Mouse (Mus musculus): ENCODE results near the gene Eml6. TPM values are rescaled to one million over a fixed set of nuclear protein-coding genes. Genes with fewer than 3 reads are reported as not detected.
"Not testable (repeated sequence)": the region's sequence is repeated elsewhere in the genome, so short reads cannot be mapped to it uniquely, and the experiment has no call there.

Eml6 gene
- total RNA-seq, 2 experiments from 2014 or later: 21.6 to 25.0 TPM

DNA sequence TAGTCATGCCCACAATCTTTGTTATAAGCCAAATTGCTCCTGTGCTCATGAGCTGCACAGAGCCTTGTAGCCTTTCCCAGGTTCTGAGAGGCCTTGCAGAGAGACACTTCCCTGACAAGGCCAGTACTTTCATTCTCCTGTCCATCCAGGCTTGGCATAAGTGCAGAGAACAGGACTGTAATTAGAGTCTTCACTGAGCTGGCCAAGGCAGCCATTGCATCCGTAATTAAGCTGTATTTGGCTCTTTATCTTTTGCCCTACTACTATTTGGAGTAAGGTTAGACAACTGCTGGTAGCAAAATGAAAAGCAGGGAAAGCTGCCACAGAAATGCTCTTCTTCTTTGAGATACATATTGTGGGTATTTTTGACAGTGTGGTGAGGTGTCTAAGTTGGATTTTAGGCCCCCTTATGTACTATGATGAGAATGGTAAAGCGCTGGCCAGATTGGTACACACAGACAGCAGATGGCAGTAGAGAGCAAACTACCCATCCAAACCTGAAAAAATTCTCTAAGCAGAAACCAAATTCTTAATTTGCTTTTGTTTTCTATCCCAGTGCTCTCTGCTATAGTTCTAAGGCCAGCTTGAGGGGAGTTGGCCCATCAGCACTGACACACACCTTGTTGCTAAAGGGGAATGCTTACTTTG lies 164.0 kb downstream of the Eml6 start:
- intact Hi-C loops (cut with DNase I): no loop called here

DNA sequence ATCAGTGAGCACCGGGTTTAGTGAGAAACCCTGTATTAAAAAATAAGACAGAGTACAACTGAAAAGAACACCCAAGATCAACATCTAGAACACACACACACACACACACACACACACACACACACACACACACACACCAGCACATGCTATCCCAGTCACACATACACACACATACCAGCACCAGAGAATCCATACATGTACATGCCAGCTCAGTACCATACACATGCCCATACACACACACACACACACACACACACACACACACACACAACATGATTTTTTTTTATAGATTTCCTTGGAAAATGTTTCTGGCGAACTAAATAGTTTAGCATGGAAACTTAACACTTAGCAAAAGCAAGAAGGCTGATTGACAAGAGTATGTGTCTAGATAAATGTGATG lies 164.8 kb downstream of the Eml6 start:
- DNase-seq: no peak
- intact Hi-C loops (cut with DNase I): no loop called here

More for the DNA sequence above, 164.0 kb downstream of the Eml6 start:
- DNase-seq: peak; percentile 25

DNA sequence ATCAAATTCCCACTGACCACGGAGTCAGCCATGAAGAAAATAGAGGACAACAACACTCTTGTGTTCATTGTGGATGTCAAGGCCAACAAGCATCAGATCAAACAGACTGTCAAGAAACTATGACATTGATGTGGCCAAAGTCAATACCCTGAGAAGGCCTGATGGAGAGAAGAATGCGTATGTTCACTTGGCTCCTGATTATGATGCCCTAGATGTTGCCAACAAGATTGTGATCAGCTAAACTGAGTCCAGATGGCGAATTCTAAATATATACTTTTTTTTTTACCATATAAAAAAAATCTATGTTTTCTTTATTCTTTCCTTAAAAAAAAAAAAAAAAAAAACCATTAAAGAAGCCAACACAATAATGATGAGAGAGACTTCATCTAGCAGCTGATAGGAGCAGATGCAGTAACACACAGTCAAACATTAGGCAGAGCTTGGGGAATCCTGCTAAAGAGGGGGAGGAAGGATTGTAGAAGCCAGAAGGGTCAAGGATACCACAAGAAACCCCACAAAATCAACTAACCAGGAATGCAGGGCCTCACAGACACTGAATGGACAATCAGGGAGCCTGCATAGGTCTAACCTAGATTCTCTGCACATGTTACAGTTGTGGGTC lies 185.1 kb downstream of the Eml6 start:
- intact Hi-C loops (cut with DNase I): no loop called here
- DNase-seq: no peak

DNA sequence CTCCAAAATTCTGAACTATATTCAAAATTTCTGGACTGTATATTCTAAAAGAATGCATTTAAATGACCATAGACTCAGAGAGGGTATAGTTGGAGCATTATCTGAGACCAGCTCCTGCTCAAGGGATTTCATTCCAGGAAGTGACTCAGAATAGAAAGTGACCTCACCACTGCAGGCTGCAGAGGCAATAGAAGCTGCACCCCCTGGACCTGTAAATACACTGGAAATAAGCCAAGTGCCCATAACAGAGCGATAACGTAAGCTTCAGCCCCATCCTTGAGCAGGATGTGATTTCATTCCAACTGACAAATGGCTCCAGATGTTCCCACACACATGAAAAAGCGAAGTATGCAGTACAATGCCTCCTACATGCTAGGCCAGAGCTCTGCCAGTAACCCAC lies 186.1 kb downstream of the Eml6 start:
- DNase-seq: no peak
- intact Hi-C loops (cut with DNase I): no loop called here

DNA sequence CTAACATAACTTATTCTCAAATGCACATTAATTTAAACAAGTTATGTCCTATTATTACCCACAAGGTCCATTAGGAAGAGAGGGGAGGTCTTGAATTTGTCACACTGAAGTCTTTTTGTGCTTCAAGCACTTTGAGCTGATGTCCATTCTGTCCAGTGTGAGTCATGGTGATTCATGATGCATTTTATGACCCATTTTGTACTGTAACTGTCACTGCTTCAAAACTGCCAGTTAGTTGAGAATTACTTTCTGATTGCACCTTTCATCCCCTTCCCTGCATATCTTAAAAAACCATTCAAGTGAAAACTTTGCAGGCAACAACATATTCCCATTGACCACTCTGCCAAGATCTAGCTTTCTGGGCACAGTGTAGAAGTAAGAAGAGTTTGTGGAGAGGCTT lies 188.8 kb downstream of the Eml6 start:
- intact Hi-C loops (cut with DNase I): no loop called here
- no peak for DNase-seq

DNA sequence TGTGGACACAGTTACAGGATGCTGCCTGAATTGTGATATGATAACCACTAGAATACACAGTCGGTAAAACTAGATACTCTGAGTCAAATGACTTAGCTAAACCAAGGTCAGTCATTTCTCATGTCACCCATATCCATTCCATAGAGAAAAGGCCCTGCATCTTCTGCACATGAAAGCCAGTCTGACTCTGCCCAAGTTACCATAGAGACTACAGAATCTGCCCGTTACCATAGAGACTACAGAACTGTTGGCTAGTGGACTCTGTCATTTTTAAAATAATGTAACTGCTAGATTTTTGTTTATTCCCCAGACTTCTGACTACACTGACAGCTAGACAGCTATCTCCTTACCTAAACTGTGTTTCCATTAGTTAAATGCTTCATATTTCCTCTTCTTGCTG lies 198.1 kb downstream of the Eml6 start:
- no peak for DNase-seq
- intact Hi-C loops (cut with DNase I): no loop called here

DNA sequence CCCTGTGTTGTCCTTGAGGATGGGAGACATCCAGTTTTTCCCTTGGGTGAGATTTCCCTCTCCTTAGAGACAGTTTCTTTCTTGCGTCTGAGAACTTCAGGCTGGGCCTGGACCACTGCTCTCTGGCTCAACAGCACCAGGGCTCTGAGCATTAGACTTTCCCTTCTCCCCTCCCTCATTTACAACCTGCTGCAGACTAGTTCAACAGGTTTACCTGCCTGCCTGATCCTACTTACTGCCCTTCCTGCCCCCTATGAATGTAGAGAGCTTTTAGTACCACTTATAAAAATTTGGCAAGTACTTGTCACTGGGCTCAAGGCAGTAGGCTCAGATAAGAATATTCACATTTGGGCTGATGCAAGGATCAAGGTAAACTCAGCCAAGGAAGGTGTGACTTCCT lies 199.8 kb downstream of the Eml6 start:
- intact Hi-C loops (cut with DNase I): no loop called here
- DNase-seq: no peak

DNA sequence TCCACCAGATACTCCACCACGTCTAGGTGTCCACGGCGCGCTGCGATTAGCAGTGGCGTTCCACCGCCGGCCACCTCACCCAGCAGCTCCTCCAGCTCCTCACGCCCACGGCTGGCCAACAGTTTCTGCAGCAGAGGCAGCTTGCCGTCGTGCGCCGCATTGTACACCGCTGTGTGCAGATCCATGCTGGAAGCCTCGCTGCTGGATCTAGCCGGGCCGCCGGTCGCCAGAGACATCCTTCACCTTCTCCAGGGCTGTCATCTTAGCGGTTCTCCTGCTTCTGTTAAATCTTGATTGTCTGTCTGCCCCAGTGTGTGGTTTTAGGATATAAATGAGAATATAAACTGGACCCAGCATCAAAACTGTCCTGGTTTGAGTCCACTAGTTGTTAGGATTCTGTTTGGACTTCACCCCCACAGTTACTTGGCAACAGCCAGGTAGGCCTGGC lies 200.5 kb downstream of the Eml6 start, which contains the start of gene 4931440F15Rik:
Gene 4931440F15Rik, minus strand, starts transcription at position 398 of the 448 bp plus-strand sequence.
- DNase-seq; intact Hi-C loops (cut with DNase I): not testable (repeated sequence)

DNA sequence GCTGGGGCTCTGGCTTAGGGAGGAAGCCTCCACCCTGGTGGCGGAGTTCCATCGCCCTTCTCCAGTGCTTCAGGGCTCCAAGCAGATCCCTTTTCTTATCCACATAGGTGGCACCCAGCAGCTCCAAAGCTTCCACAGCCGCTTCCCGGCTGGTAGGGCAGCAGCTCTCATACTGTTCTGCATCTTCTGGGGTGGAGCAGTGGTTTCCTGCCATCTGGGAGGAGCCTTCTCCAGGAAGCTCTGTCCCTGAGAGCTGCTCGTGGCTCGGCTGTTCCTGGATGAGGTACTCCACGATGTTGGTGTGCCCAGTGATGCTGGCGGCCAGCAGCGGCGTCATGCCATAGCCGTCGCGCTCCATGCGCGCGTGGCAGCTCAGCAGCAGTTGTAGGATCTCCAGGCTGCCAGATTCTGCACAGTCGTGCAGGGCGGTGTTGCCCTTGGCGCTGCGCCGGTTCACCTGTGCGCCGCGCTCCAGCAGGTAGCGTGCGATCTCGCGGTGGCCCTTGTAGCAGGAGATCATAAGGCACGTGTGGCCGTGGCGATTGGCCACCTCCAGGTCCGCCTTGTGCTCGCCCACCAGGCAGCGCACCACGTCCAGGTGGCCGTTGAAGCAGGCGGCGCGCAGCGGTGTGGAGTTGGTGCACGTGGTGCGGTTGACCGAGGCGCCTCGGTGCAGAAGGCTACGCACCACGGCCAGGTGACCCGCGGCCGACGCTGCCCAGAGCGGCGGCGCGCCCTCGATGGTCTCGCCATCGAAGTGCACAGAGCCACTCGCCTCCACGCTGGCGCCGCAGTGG lies 201.2 kb downstream of the Eml6 start:
- DNase-seq: not testable (repeated sequence)

DNA sequence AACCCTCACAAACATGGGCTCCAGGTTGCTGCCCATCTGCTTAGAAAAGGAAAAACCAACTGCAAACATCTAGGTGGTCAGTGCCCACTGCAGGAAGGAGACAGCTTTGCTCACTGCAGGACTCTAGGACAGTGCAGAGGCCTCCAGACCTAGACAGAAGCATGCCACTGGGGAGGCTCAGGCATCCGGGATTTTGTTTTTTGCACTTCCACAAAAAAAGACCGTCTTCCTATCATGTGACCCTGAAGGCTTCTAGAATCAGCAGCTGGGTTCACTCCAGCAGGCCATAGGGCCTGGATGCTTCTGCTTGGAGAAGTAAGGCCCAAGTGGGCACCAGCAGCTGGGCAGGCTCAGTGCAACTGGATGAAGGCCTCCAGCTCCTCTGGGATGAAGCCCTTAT lies 202.7 kb downstream of the Eml6 start:
- no peak for DNase-seq
- intact Hi-C loops (cut with DNase I): no loop called here

More for the DNA sequence above, 201.2 kb downstream of the Eml6 start:
- intact Hi-C loops (cut with DNase I): not testable (repeated sequence)

DNA sequence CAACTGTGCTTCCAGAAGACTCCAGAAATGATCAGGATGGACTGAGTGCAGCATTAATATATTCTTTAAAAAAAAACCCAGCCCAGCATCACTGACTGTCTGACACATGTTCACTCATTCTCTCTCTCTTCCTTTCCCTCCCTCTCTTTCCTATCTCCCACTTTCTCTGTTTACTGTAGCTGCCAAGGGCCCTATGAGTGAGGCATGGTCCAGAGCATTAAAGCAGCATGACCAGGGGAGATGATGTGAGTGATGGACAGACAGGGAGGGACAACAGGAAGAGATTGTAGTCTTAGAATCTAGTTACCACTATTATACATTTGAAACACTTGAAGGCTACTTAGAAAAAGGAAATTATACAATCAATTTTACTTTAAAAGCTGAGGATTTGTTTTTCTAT lies 210.2 kb downstream of the Eml6 start:
- no peak for DNase-seq
- intact Hi-C loops (cut with DNase I): no loop called here

DNA sequence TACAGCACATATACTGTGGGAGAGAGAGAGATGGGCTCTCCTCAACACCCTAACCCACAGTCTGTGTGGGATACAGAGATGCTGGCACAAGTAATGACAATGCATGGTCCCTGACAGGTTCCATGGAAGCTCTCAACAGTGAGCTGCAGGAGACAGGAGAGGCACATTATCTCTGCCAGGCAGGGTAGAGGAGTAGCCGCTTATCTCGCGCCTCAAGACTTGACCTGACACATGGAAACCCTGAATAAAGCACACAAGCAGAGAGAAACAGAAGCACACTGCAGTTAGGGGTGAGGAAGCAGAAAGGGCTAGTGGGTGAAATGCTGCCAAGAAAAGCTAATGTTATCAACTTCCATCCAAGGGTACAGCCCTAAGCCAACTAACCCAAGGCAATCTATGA lies 210.6 kb downstream of the Eml6 start:
- intact Hi-C loops (cut with DNase I): no loop called here
- no peak for DNase-seq

DNA sequence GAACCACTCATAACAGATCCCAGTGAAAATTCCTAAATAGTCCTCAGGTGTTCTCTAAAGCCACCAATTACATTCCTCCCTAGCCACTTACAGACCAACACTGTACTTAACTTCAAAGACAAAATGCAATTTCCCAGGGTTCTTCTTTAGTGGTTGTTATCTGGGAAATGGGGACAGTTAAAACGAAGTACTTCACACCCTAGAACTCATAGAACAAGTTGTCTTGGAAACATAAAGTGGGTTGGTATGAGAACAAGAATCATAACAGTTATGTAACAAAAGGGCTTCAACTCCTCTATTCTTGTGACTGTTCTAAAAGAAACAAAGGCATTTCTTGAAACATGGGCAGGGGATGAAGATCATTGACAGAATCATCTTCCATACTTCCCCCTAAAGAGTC lies 212.6 kb downstream of the Eml6 start:
- no peak for DNase-seq
- intact Hi-C loops (cut with DNase I): no loop called here

DNA sequence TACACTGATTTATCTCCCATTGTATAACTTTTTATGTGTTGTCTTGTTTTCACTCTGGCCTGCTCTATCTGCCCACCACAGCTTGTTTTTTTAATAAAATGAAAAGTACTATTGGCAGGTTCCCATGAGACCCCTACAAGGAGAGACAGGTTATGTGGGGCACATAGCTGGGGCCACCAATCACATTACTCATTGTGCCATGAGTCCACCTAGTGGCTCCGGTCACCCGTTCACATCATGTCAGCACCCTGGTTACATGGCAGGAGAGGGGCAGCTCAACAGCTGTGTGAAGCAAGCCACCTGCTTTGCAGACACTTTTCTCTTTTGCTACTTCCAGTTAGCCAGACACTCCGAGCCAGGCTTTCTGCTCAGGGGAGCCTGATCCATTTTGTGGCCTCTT lies 213.4 kb downstream of the Eml6 start:
- DNase-seq: no peak
- intact Hi-C loops (cut with DNase I): no loop called here

DNA sequence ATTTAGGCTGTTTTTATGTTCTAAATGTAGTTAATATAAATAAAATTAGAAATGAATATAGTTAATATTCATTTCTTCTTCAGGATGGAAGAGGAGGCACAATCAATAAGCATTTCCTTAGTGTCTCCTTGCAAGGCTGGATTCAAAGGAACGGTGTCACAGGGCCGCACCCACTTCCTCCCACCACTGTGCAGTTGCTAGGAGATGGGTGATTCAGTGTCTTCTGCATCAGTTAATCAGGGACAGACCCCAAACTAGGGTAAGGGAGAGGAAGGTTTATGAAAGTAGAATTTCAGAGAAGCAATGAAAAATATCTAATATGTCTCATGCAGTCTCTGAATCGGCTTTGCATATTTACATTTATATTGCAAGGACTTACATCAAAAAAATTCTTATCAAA lies 215.5 kb downstream of the Eml6 start:
- intact Hi-C loops (cut with DNase I): no loop called here
- DNase-seq: no peak

DNA sequence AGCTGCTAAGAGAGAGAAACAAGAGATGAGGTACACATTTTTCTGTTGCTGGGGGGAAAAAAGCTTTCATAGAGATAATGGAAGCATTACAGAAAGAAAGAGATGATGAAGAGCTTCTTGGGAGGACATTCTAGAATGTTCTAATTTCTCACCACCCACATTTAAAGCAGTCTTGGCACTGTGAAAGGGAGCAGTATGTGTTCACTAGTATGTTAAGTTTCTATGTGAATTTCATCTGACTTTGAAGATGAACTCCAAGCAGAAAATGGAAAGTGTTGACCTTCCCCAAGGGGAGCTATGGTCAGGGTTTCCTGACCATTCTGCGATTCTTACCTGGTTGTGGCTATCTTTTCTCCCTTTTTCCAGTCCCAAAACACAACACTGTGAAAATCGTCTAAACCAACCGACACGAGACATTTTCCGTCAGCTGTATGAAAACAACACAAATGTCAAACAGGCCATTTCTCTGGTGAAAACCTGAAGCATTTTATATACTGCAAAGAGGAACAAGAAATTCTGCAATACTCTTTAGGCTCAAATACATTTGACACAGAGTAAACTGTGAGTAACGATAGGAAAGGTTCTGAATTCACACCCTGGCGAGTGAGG lies 216.7 kb downstream of the Eml6 start:
- DNase-seq: no peak
- intact Hi-C loops (cut with DNase I): no loop called here

DNA sequence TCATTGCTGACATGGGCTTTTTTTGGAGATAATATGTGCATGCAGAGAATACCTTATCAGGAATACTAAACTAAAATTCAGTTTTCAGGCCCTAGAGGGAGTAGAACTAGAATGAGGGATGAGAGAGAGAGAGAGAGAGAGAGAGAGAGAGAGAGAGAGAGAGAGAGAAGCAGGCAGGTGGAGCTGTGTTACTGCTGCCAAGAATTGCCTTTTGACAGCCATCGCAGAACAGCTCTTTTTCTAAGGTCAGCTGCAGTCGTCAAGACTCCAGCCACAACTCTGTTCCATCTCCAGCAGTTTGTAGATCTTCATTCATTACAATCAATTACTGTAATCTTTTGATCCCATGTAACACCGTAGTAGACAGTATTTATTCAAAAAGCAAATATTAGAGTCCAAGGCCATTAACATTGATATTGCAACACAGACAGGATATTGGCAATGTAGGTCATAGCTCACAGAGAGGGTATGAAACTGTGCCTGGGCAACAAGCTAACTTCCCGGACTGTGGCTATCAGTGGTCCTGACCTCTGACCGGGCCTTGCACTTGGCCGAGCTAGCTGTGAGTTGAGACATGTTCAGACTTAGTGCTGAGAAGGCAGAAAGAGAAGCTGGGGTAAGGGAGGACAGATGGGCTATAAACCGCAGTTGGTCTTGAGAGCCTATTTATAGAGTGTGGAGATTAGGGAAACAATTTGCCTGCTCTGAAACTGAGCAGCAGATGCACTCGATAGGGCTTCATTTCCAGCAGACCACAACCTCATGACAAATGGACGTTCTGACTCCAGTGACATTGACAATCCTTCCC lies 217.5 kb downstream of the Eml6 start:
- intact Hi-C loops (cut with DNase I): no loop called here
- peak; percentile 16 for DNase-seq

DNA sequence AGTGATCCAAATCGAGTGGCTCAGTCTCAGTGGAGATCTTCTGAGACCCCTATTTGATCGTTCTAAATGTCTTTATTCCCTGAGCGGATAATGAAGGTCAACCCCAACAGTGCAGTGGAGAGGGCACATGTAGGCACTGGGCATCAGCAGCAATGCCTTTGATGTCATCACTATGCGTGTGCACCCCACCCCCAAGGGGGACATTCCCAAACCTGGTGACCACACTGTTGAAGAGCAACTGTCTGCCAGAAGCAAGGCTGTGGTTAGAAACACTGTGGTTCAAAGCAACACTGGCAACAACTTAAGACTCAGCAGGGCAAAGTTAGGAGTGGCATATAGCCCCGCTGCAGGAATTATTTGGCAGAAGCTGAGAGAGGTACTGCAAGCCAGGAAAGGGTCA lies 218.5 kb downstream of the Eml6 start:
- intact Hi-C loops (cut with DNase I): no loop called here
- DNase-seq: no peak

DNA sequence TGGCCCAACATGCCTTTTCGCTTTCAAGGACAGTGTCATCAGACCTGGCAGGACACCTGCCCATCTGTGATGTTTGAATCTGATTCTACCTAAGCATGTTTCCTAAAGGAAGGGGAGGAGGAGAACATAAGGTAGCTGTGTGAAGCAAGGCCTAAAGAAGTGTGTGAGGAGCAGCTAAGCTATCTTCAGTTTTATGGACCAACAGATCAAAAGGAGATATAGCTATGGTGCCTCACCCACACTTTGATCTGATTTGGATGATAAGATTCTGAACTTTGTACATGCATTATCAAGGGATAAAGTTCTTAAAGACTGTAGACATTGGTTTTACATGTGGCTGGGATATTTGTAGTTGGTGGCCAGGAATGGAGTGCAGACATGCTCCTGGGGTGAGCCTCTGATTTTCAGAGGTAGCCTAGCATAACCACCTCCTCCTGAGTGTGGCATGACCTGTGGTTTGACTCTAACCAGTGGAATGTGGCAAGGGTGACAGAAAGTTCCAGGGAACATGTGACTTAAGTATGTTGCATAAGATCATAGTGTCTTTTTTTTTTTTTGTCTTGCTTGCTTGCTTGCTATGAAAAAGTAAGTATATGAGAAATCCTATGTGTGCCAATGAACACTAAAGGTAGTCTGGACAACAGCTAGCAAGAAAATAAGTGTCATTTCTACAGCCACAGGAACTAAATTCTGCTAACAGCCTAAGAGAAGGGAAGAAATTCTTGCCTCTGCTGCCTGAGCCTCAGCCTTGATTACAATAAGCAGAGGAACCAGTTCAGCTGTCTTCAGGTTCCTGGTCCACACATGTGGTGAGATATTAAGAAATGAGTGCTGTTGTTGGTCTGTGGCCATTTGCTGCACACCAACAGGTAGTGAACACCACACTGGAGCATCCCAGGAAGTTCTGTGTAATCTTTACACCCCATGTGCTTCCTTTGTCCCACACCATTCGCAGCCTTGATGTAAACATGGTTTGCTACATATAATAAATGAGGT lies 224.1 kb downstream of the Eml6 start:
- no peak for DNase-seq
- intact Hi-C loops (cut with DNase I): no loop called here

All from left cerebral cortex, postnatal 4 days (tissue).